Mouse (Mus musculus): Measurements from ENCODE around the gene Pds5b.

DNA sequence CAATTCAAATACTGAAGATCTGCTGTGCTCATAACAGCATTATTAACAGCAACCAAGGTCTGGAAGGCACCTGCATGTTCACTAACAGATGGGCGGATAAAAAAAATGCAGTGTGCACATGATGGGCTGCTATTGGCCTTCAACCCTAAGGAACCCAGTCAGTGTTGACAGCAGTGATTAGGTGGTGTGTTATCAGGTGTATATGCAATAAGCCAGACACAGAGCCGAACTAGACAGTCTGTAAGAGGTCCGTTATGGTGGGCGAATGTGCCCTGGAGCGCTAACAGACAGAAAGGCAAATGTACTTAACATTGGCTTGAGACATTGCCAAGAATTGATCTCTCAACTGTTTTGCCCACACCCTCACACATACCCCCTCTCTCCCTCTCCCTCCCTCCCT is 156.0 kb downstream of the Pds5b start:
- TF ChIP-seq POLR2A (IDR thresholded peaks at IDR 0.05; ENCODE audit: low read depth, low read length) (no peak), CTCF (IDR thresholded peaks at IDR 0.05; ENCODE audit: extremely low read depth, insufficient read depth, insufficient read length, insufficient replicate concordance) (no peak)
